8 mouse cellular contexts compared by ENCODE assay signal in the genomic region with DNA sequence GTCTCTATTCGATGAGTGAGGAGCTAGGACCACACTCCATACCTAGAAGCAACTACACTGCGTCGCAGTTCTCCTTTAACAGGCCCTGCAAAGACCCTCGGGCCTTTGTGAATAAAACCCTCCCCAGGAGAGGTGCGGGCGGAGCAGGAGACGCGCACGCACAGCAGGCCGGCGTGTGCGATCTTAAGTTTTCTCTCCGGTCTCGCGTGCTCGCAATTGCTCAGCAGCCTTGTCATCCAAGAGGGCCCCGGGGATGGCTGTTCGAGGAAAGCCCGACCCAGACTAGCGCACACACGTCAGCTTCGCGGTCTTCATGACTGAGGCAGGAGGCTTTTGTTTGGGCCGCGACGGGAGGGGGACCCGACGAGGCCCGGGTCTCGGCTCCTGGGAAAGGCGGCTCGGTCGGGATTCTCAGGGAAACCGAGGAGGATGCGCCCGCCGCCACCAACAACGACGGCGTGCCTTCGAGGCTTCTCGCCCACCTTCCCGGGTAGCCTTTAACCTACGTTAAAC. TPM values are rescaled to one million over a fixed set of nuclear protein-coding genes. Genes with fewer than 3 reads are reported as not detected.
A peak's percentile ranks its signal among the peaks of the same experiment; 100 is the strongest.
DNase-seq lines count a peak whose midpoint lies in the region; ATAC-seq and TF ChIP-seq lines count a peak whose summit lies in the region.

No protein-coding gene starts in this region.

- peak; percentile 27; the same call in 1 of the 2 replicates for ATAC-seq in neutrophil, adult 5-6 weeks (ENCODE audit: extremely low read depth, insufficient number of reproducible peaks, low FRiP score, poor library complexity, severe bottlenecking)

- peak; percentile 81 for DNase-seq in embryo, embryonic 11 days
- no peak for DNase-seq in embryo, embryonic 10 days (ENCODE audit: low spot score)
- peak; percentile 82 for DNase-seq in ES-CJ7 (ENCODE audit: low read depth, low spot score)
- peak; percentile 32 to 63 for DNase-seq in cerebellum, postnatal 4 days (ENCODE audit: low spot score in 2 of 2)
- DNase-seq in gastrocnemius, postnatal 25 days, result peak; percentile 47
- DNase-seq in layer of hippocampus, adult 18-20 months (ENCODE audit: low spot score in 2 of 2), result peak; percentile 45 to 65
- no peak for DNase-seq in lung, adult 2 months

- no peak for TF ChIP-seq CTCF in lung, adult 2 months (IDR thresholded peaks at IDR 0.05; ENCODE audit: insufficient read depth, low read length)

- TF ChIP-seq POLR2A in lung, adult 2 months (IDR thresholded peaks at IDR 0.05; ENCODE audit: borderline replicate concordance, extremely low read depth, low read depth, low read length), result no peak

- peak overlapping the region; percentile 85 for H3K4me3 ChIP-seq in lung, adult 2 months (replicated peaks; ENCODE audit: extremely low read depth, low read depth, low read length)

- H3K4me1 ChIP-seq in lung, adult 2 months (ENCODE audit: control insufficient read depth, insufficient read depth, low read length), result peaks cover 8% of the 10 kb centered on the region

- under 1% methylated on average over 44 of the region's 44 CpGs for WGBS in lung, adult 2 months

RNA-seq across cellular contexts. Expression of gene Bmpr2, which starts 0.5 kb away (rescaled TPM):
- 10 to 100 TPM; 35.6 TPM for total RNA-seq in gastrocnemius, postnatal 25 days (2021)
- 10 to 100 TPM; 87.9 to 90.0 TPM for total RNA-seq in layer of hippocampus, adult 18-20 months (2021)
- 41.0 and 55.7 TPM in 2 replicates for polyA plus RNA-seq in lung, adult 2 months (2012; rRNA removed)
- 12.5 TPM in 2 replicates for total RNA-seq in neutrophil, adult 5-6 weeks (2017)

Comparison
In these comparisons a context has a peak if more than half of its experiments do, and no peak if none do; other contexts are left out.
1. DNase-seq: peak in embryo, embryonic 11 days (single experiment), ES-CJ7 (single experiment), cerebellum, postnatal 4 days (2 of 2), gastrocnemius, postnatal 25 days (single experiment) and layer of hippocampus, adult 18-20 months (2 of 2); none in embryo, embryonic 10 days (single experiment) and lung, adult 2 months (single experiment).